Mouse (Mus musculus): Measurements from ENCODE around the gene Ksr2.

DNA sequence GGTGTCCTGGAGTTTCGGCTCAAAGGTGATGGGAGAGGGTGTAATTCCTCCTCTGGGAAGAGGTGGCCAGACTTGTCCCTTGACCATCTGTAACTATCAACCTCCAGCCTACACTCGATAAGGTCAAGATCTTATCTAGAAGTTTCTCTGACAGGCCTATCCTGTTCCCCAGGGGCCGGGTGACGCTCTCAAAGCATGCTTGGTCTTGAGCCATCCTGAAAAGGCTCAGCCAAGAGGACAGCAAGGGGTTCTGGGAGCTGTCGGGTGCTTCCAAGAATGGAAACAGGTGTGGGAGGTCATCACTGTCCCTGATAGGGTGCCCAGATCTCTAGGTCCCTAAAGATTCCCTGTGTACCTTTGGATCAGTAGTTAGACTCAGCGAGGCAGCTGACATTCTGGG, 4.4 kb upstream of the Ksr2 start:
- no peak for TF ChIP-seq CTCF (IDR thresholded peaks at IDR 0.05; ENCODE audit: extremely low read depth, insufficient read depth, insufficient read length, insufficient replicate concordance)
- no peak for TF ChIP-seq POLR2A (IDR thresholded peaks at IDR 0.05; ENCODE audit: low read depth, low read length)

Data from spleen, adult 2 months (tissue).